Mouse (Mus musculus) large intestine, adult 2 months (tissue): ENCODE measurements around the gene Zfp804a. TPM values are rescaled to one million over a fixed set of nuclear protein-coding genes. Genes with fewer than 3 reads are reported as not detected.

Experiments
- DNase-seq: peaks from one replicate; pipeline ENCODE4 v3.0.0-alpha.2; 2012; ENCODE audit warnings: low read depth, low spot score
- WGBS: fragments of 180-500 bp; shearing (Covaris S2); methylation state at CpG from one replicate; pipeline ENCODE4 v1.1.7; 2018; 5-methylcytosine and 5-hydroxymethylcytosine counted together
- polyA plus RNA-seq: library from polyadenylated mRNA; depleted of rRNA; stranded (reverse); fragments of >200 nt; gene quantifications from 2 replicates; pipeline ENCODE4 v1.2.3, GENCODE M21; 2012

Zfp804a gene
- polyA plus RNA-seq, 1 experiment = 0.09 TPM

DNA sequence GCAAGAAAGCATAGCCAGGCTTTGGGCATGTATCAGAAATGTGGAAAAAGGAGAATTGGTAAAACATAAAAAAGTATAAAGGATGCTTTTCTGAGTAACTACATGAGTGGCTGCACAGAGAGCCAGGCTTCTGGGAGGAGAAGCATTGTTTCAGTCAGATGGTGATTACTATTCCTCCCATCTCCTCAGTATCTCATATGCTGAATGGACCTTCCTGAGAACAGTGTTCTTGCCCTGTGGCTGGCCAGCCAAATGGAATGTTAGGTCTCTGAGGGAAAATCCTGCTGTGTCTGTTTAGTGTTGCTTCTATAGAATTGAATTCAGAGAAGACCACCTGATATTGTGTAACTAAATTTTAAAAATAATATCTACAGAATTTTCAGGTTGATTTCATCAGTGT is 193.0 kb downstream of the Zfp804a start:
- no peak for DNase-seq

DNA sequence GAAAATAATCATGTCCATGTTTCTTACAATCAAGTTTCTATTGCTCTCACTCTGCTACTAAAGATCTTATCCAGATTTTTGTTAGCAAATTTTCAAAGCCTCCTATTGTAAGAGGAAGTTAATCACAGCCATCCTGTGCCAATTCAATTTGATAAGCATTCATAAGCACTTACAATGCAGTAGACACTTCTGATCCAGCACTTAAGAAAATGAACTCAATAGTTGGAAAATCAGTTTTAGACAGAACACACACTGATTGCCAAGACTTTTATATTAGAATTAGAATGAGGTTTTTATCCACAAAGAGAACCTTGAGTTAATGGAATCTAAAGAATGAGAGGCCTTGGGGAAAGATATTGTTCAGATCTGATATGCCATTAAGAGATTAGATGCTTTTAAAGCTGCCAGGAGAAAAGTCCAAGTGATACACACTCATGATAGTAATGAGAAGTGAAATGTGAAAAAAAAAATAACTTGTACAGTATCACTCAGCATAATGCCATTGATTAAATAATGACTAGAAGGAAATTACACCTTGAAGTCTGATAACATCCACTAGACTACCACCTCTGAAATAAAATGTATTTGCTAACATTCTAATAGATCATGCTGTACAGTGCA is 194.0 kb downstream of the Zfp804a start:
- no peak for DNase-seq

GRCm38 (mm10) chr2:82253382-82253781 is 200.4 kb downstream of the Zfp804a start:
- WGBS = 59% methylated on average over 5 of the region's 5 CpGs

GRCm38 (mm10) chr2:82282591-82283269 is 229.7 kb downstream of the Zfp804a start:
- 71% methylated on average over 2 of the region's 2 CpGs for WGBS
- no peak for DNase-seq

More at GRCm38 (mm10) chr2:82253382-82253781, 200.4 kb downstream of the Zfp804a start:
- no peak for DNase-seq

DNA sequence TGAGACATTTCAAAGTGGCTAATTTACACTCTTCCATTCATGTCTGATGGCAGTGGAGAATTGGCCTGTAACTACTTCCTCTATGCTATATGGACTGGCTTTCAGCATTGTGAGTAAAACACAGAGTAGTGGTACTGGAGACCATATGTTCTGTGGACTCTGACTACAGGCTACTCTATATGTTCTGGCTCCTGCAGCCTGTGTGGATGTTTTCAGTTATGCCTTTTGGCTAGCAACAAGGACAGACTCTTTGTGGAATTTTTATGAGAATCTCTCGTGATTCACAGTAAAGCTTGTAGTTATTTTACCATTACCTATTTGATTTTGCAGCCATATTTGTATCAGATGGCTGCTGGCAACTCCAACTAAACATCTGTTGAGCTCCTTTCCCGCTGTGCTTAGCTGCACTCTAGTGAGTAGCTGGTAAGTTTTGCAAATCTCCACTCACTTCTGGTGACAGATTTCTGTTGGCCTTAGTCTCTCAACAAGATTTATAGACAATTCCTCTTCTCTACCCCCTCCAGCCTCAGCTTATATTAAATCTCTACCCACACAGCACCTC is 242.0 kb downstream of the Zfp804a start:
- 47% methylated on average over 2 of the region's 2 CpGs for WGBS

More for the DNA sequence above, 242.0 kb downstream of the Zfp804a start:
- DNase-seq = no peak
